Mouse (Mus musculus) kidney, embryonic 15.5 days (tissue): ENCODE results near the gene Tmem230. TPM values are rescaled to one million over a fixed set of nuclear protein-coding genes. Genes with fewer than 3 reads are reported as not detected.
A peak's percentile ranks its signal among the peaks of the same experiment; 100 is the strongest.

ENCODE experiments used
- ATAC-seq: fragments of 200-750 bp; cut with Nextera tagmentation; replicated peaks from 2 replicates; pipeline ENCODE4 v1.8.0; 2017; ENCODE audit warnings: moderate TSS enrichment; ENCODE audit not compliant: low FRiP score
- H3K27ac ChIP-seq: fragments of 300-500 bp; sonication (generic); 2 replicates; pipeline ENCODE4 v1.5.1; 2015; ENCODE audit warnings: mild to moderate bottlenecking, inconsistent platforms
- H3K27me3 ChIP-seq: fragments of 300-500 bp; sonication (generic); 2 replicates; pipeline ENCODE4 v1.6.1; 2015; ENCODE audit warnings: inconsistent platforms
- H3K36me3 ChIP-seq: fragments of 300-500 bp; sonication (generic); 2 replicates; pipeline ENCODE4 v1.6.1; 2015; ENCODE audit warnings: inconsistent platforms
- H3K4me1 ChIP-seq: fragments of 300-500 bp; sonication (generic); 2 replicates; pipeline ENCODE4 v1.6.1; 2015; ENCODE audit warnings: inconsistent platforms
- H3K4me2 ChIP-seq: fragments of 300-500 bp; sonication (generic); 2 replicates; pipeline ENCODE4 v1.6.1; 2015; ENCODE audit warnings: moderate library complexity, mild to moderate bottlenecking, inconsistent platforms
- H3K4me3 ChIP-seq: fragments of 300-500 bp; sonication (generic); replicated peaks from 2 replicates; pipeline ENCODE4 v1.5.1; 2015; ENCODE audit warnings: mild to moderate bottlenecking, inconsistent platforms
- H3K9ac ChIP-seq: fragments of 300-500 bp; sonication (generic); 2 replicates; pipeline ENCODE4 v1.6.1; 2015; ENCODE audit warnings: mild to moderate bottlenecking, inconsistent platforms
- H3K9me3 ChIP-seq: fragments of 300-500 bp; sonication (generic); replicated peaks from 2 replicates; pipeline ENCODE4 v1.6.1; 2016; ENCODE audit warnings: inconsistent platforms
- WGBS: fragments of 180-500 bp; shearing (Covaris S2); methylation state at CpG from one replicate; pipeline ENCODE4 v1.1.7; 2015; ENCODE audit warnings: mixed read lengths; 5-methylcytosine and 5-hydroxymethylcytosine counted together
- polyA plus RNA-seq: library from polyadenylated mRNA; unstranded; fragments of >200 nt; fragmentation: Nextera tagmentation; extraction: Ambion mirVana; gene quantifications from 2 replicates; pipeline ENCODE4 v1.2.1, GENCODE M21; 2015

Gene Tmem230
- polyA plus RNA-seq, 1 experiment from 2014 or later: 44.3 TPM

DNA sequence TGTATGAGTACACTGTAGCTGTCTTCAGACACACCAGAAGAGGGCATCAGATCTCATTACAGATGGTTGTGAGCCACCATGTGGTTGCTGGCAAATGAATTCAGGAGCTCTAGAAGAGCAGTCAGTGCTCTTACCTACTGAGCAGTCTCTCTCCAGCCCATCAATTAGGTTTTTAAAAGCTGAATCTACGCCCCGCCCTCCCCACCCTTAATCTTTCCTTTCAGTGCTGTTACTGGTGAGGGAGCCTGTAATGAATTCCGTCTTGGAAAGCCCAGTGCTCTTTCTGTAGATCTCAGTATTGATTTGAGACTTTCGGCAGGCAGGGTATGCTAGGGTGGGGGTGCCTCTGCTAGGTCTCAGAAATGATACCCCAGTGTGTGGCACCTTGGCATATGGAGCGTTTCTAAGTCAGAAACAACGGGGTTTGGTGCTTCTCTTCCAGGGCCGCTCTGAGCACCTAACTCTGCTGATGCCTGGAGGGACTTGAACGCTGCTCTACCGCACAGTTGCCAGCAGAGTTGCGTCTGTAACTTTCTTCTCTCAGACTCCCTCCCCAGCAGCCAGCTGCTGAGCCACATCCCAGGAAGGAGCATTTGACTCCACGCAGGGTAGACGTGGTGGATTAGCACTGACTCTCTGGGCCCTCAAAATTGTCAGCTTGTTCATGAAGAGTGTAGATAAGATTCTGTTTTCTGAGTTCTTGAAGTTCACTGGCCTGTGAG lies 35.0 kb upstream of the Tmem230 start:
- H3K4me2 ChIP-seq: no peak overlapping the region
- H3K27me3 ChIP-seq: no peaks in the 10 kb centered on the region
- no peaks in the 10 kb centered on the region for H3K9me3 ChIP-seq
- no peak overlapping the region for H3K9ac ChIP-seq
- H3K27ac ChIP-seq: peak overlapping the region; percentile 83
- no peak for ATAC-seq
- WGBS: 48% methylated on average over 12 of the region's 12 CpGs
- H3K36me3 ChIP-seq: no peaks in the 10 kb centered on the region
- H3K4me1 ChIP-seq: peaks cover 59% of the 10 kb centered on the region
- H3K4me3 ChIP-seq: no peak overlapping the region

DNA sequence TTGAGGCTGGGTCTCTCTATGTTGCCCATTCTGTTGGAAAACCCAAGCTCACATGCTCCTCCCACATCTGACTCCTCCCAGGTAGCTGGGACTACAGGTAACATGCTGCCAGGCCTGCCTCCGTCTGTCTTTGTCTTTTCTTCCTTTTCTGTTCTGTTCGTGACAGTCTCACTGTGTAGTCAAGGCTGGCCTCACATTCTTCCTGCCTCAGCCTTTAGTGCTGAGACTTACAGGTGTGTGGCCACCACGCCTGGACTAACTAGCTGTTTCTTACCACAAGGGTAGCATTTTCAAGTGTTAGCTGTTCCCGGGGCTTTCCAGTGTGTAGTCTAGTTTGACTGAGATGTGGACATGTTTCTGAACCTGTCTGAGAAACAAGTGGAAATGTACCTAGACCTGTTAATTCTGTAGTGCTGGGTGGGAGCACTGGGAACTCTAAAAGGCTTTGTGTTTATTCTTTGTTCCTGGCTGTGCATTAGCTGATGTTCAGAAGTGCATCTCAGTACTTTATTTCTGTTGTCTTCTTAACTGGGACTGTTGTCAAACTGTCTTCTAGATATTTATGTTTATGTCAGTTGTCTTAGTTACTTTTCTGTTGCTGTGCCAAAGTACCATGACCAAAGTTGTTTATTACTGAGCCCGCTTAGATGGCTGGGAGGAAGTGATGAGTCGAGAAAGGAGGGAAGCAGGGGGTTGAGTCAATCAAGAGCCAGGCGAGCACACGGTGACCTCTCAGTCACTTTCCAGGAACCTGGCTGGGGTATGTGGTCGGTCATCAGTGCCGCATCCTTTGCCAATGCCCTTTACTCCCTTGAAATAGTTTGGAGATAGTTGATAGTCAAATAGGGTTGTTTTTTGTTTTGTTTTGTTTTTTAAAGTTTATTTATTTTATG lies 34.2 kb upstream of the Tmem230 start:
- no peak for ATAC-seq
- Histone ChIP-seq H3K4me3 (no peak overlapping the region), H3K9me3 (no peaks in the 10 kb centered on the region), H3K36me3 (no peaks in the 10 kb centered on the region), H3K9ac (no peak overlapping the region), H3K4me1 (peaks cover 62% of the 10 kb centered on the region), H3K27ac (no peak overlapping the region; the same call in 1 of the 2 replicates), H3K4me2 (no peak overlapping the region), H3K27me3 (no peaks in the 10 kb centered on the region)
- WGBS: 57% methylated on average over 10 of the region's 10 CpGs

DNA sequence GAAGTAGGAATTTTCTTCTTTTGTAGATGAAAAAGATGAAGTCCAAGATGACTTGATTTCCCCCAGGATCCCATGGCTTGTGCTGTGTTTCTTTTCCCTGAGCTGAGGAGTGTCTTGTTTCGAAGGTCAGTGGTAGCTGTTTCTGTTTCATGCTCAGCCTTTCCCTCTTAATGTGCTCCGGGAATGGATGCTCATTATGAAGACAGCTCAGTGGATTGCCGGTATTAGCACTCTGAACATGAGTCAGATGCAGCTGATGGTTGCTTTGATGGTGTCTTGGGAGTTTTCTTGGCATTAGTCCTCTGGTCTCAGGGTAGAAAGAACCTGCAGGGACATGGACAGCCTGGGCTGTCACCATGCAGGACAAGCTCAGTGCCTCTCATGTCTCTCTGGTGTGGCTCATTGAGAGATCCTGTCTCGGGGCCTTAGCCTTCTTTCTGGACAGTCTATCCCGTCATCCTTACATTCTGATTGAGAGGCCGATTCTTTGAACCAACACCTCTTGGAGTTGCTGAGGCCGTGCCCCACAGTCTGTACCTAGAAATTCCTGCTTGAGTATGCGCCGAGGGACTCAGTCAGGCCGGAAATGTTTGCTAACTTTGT lies 33.0 kb upstream of the Tmem230 start:
- Histone ChIP-seq H3K27ac (no peak overlapping the region), H3K4me2 (no peak overlapping the region), H3K9ac (no peak overlapping the region), H3K36me3 (no peaks in the 10 kb centered on the region), H3K4me3 (no peak overlapping the region), H3K9me3 (no peaks in the 10 kb centered on the region), H3K4me1 (peaks cover 62% of the 10 kb centered on the region), H3K27me3 (no peaks in the 10 kb centered on the region)
- 90% methylated on average over 10 of the region's 10 CpGs for WGBS
- ATAC-seq: no peak

DNA sequence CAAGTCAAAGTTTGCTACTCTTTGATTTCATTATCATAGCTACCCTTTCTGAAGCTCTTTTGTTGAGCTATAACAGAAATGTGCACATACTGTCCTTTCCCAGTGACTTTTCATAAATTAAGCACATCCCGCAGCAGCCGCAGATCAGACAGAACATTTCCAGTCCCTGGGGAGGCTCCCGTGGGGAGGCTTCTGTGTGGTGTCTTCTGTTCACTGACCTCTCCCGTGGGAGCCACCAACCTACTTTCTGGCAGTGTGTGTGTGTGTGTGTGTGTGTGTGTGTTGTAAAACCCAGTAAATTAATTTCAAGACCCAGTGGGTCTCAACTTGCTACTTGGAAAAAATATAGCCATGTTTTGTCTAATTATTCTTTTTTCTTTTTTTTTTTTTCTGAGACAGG lies 32.4 kb upstream of the Tmem230 start:
- H3K4me3 ChIP-seq: no peak overlapping the region
- ATAC-seq: no peak
- H3K9ac ChIP-seq: no peak overlapping the region
- H3K9me3 ChIP-seq: no peaks in the 10 kb centered on the region
- WGBS: 42% methylated on average over 4 of the region's 4 CpGs
- H3K27me3 ChIP-seq: no peaks in the 10 kb centered on the region
- no peak overlapping the region for H3K4me2 ChIP-seq
- H3K27ac ChIP-seq: no peak overlapping the region
- H3K4me1 ChIP-seq: peaks cover 57% of the 10 kb centered on the region
- no peaks in the 10 kb centered on the region for H3K36me3 ChIP-seq

DNA sequence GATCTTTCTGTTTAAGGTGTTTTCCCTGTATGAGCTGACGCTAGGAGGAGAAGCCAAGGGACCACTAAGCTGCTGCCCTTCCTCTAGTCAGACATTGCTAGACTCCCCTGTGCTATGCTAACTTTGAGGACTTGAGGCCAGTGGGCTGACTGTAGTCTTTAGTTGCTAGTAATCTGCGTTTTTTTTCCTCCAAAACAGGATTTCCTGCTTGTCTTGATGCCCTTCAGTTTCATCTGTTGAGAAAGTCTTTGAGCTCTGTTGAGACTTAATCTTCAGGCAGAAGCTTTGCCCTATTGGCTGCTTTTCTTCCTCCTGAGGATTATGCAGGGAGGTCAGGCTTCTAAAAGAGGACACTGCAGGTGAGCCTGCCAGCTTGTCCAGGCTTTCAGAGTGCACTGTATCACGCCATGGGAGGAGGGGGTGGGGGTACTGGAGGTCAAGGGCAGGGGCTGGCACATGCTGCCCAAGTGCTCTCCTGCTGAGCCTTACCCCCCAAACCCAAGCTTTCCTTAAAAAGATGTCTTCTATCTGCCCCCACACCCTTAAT lies 31.8 kb upstream of the Tmem230 start:
- Histone ChIP-seq H3K27ac (no peak overlapping the region), H3K27me3 (no peaks in the 10 kb centered on the region), H3K4me2 (no peak overlapping the region), H3K9ac (no peak overlapping the region), H3K4me3 (no peak overlapping the region), H3K4me1 (peaks cover 51% of the 10 kb centered on the region), H3K9me3 (no peaks in the 10 kb centered on the region), H3K36me3 (no peaks in the 10 kb centered on the region)
- 0 out of 2 replicates have a peak, but pooled peaks have one; percentile 43 for ATAC-seq
- WGBS: 53% methylated on average over 3 of the region's 3 CpGs

DNA sequence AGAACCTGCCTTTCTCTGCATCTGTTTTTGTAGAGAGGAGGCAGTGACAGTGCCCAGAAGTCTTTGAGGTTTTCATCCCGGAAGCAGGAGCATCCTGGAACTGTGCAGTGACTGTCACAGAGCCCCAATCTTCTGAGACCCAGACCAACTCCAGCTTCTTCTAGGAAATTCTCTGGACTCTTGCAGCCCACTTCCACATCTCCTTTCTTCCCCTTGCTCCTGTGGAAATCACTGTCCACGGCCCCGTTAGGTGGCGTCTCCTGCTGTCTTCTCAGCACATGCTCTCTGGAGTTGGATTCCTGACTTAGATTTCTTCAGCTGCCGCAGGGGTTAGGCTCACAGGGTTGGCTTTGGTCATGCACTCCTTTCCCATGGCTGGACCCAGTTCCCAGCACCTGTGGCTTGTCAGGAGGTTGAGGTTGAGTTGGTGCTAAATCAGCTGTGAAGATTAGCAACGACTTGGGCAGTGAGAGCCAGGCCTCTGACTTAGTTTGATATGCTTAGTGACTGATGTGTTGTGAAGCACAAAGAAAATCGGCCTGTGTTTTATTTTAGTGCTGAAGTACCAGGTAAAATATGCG lies 30.8 kb upstream of the Tmem230 start:
- no peak overlapping the region for H3K4me3 ChIP-seq
- H3K9ac ChIP-seq: 0 out of 2 replicates have a peak overlapping the region, but pooled peaks have one; percentile 7
- H3K4me1 ChIP-seq: peaks cover 41% of the 10 kb centered on the region
- no peaks in the 10 kb centered on the region for H3K9me3 ChIP-seq
- no peak overlapping the region for H3K4me2 ChIP-seq
- peak overlapping the region; percentile 62 for H3K27ac ChIP-seq
- 42% methylated on average over 8 of the region's 8 CpGs for WGBS
- ATAC-seq: peak; percentile 85
- no peaks in the 10 kb centered on the region for H3K36me3 ChIP-seq
- no peaks in the 10 kb centered on the region for H3K27me3 ChIP-seq

DNA sequence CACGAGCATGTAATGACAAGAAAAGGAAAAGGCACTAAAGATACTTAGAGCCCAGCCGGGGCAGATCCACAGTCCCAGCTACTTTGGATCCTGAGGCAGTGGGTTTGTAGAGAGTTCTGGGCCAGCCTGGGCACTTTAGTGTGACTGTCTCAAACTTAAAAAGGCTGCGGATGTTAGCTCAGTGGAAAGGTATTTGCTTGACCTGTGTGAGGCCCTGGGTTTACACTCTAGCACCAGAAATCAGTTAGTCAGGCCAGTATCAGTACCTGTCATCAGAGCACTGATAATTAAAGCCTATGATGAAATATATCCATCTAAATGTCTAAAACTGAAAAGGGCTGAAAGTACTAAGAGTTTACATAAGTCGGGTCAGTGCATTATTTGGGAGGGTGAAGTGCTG lies 28.6 kb upstream of the Tmem230 start:
- H3K36me3 ChIP-seq: no peaks in the 10 kb centered on the region
- no peak overlapping the region for H3K9ac ChIP-seq
- H3K27me3 ChIP-seq: no peaks in the 10 kb centered on the region
- no peak overlapping the region for H3K4me2 ChIP-seq
- H3K4me3 ChIP-seq: no peak overlapping the region
- H3K27ac ChIP-seq: no peak overlapping the region
- ATAC-seq: no peak
- 75% methylated on average over 4 of the region's 4 CpGs for WGBS
- no peaks in the 10 kb centered on the region for H3K9me3 ChIP-seq
- H3K4me1 ChIP-seq: peaks cover 21% of the 10 kb centered on the region

DNA sequence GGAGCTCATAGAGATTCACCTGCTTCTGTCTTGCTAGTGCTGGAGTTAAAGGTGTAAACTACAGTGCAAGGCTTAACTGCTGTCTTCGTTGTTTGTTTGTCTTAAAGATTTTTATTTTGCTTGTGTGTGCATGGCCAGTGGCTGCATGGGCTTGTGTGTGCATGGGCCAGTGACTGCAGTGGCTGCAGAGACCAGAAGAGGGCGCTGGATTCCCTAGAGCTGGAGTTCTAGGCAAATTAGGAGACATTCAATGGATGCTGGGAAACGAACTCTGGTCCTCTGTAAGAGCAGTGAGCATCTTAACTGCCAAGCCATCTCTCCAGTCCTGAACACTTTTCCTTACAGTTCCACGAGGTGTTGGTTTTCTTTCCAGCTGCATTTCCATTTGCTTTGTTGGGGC lies 27.9 kb upstream of the Tmem230 start:
- H3K4me1 ChIP-seq: peaks cover 21% of the 10 kb centered on the region
- H3K36me3 ChIP-seq: no peaks in the 10 kb centered on the region
- H3K9ac ChIP-seq: no peak overlapping the region
- ATAC-seq: no peak
- no peaks in the 10 kb centered on the region for H3K27me3 ChIP-seq
- no peaks in the 10 kb centered on the region for H3K9me3 ChIP-seq
- WGBS: 78% methylated on average over 4 of the region's 4 CpGs
- no peak overlapping the region for H3K4me2 ChIP-seq
- no peak overlapping the region for H3K4me3 ChIP-seq
- no peak overlapping the region for H3K27ac ChIP-seq

DNA sequence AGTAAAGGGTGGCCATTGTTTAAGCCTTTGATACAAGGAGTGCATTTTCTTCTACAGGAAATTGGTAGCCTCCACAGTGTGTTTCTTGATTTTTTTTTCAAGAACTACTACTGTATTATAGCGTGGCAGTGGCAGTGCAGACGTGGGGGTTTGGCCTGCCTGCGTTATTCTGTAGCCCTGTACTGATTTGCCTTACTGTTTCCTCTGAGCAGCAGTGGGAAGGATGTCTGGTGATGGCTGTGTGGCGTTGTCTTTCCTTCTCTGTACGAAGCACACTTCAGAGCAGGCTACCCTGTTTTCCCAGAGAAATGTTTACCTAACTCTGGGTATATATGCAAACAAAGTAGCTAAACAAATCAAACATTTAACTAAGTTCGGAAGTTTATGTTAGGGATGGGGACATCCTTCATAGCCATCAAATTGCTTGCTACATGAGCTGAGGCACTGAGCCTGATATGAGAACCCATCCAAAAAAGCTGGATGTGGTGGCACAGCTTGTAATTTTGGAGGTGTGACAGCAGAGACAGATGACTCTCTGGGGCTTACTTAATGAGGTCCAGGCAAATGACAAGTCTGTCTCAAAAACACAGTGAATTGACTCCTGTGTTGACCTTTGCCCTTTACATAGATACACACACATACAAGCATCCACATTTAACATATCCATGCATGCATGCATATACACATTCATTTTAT lies 25.2 kb upstream of the Tmem230 start:
- 69% methylated on average over 6 of the region's 6 CpGs for WGBS

DNA sequence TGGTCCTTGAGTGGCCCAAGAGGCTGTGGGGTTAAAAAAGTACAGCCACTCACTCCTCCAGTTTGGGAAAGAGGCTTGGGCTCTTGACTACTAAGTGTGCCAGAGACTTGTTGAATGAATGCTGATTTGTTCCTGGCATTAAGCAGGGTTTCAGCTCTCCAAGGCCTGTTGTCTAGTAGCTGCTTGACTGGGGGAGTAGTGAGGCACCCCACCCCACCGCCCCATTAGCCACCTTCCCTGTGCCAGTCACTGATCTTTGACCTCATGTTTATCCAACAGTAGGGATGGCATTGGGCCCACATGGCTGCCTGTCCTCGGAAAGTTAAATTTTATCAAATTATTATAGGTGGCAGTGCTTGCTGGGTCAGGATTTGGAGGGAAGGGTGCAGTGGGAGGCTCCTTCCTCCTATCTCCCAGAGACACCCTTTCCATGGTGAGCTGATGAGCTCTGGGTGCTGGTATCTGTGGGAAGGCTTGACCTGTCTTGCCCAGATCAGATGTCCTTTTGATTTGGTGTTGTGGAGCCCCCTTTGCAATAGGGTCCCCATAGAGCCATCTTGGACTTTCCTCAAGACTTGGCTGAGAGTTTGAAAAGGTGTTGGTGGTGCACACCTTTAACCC lies 22.8 kb upstream of the Tmem230 start:
- Histone ChIP-seq H3K27me3 (no peaks in the 10 kb centered on the region), H3K4me3 (no peak overlapping the region), H3K36me3 (no peaks in the 10 kb centered on the region), H3K9me3 (no peaks in the 10 kb centered on the region), H3K4me1 (peaks cover 3% of the 10 kb centered on the region; the same call in 1 of the 2 replicates), H3K27ac (no peak overlapping the region), H3K9ac (no peak overlapping the region), H3K4me2 (no peak overlapping the region)
- ATAC-seq: no peak
- 73% methylated on average over 2 of the region's 2 CpGs for WGBS

More for the DNA sequence above, 25.2 kb upstream of the Tmem230 start:
- H3K27ac ChIP-seq: 0 out of 2 replicates have a peak overlapping the region, but pooled peaks have one; percentile 22
- no peak for ATAC-seq
- no peaks in the 10 kb centered on the region for H3K9me3 ChIP-seq
- no peak overlapping the region for H3K4me2 ChIP-seq
- H3K36me3 ChIP-seq: no peaks in the 10 kb centered on the region
- H3K4me3 ChIP-seq: no peak overlapping the region
- no peaks in the 10 kb centered on the region for H3K27me3 ChIP-seq
- no peak overlapping the region for H3K9ac ChIP-seq
- peaks cover 7% of the 10 kb centered on the region; the same call in 1 of the 2 replicates for H3K4me1 ChIP-seq

DNA sequence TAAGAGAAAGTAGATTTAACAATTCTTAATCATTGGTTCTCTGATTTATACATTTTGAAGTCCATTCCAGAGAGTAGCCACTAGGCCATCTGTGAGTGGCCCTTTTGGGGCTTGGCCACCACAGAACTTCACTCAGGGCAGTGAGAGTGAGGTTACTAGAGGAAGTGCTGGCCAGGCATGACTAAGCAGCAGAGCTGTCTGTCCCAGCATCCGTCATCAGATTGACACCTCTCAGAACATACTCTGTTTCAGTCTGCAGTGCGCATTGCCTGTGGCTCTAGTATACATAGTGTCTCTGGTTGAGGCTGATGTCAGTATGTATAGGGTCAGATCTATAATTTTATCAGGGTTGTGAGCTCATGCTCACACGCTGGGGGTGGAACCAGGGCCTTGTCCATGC lies 21.6 kb upstream of the Tmem230 start:
- no peaks in the 10 kb centered on the region for H3K27me3 ChIP-seq
- H3K9me3 ChIP-seq: no peaks in the 10 kb centered on the region
- H3K4me3 ChIP-seq: no peak overlapping the region
- peaks cover 11% of the 10 kb centered on the region for H3K4me1 ChIP-seq
- no peak overlapping the region for H3K4me2 ChIP-seq
- H3K27ac ChIP-seq: no peak overlapping the region
- H3K36me3 ChIP-seq: no peaks in the 10 kb centered on the region
- ATAC-seq: 0 out of 2 replicates have a peak, but pooled peaks have one; percentile 22
- WGBS: 81% methylated on average over 3 of the region's 3 CpGs
- no peak overlapping the region for H3K9ac ChIP-seq
